Mouse (Mus musculus): ENCODE measurements around the gene Hmgcs2. TPM values are rescaled to one million over a fixed set of nuclear protein-coding genes. Genes with fewer than 3 reads are reported as not detected.

Hmgcs2 gene
- total and polyA plus RNA-seq, 3 experiments, result not detected

DNA sequence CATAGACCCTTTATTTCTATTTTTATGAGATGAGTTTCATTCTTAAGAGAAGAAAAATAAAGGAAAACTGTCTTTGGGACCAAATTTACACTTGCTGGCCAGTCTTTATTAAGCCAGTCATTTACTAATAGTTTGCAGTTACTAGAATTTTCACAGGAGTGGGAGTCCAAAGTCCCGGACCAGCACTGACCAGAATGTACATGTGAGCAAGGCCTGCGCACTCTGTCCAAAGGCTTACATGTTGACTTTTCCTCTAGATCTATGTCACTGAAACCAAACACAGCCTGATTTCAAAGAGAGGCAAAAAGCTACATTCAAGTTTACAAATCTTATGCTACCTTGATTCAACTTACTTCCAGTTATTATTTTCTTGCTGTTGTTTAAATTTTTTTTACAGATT lies 18.1 kb upstream of the Hmgcs2 start:
- Histone ChIP-seq H3K36me3 (replicated peaks in 1 of 2; ENCODE audit: control insufficient read depth in 1 of 2, insufficient read depth in 1 of 2, low read length in 1 of 2) (no peaks in the 10 kb centered on the region), H3K27me3 (replicated peaks) (no peaks in the 10 kb centered on the region), H3K4me3 (replicated peaks in 1 of 3; ENCODE audit: low read depth in 2 of 3, low read length in 2 of 3, poor library complexity in 1 of 3) (no peak overlapping the region), H3K4me1 (ENCODE audit: control insufficient read depth in 1 of 2, insufficient read depth in 2 of 2) (no peaks in the 10 kb centered on the region), H3K9me3 (replicated peaks; ENCODE audit: low read length) (no peaks in the 10 kb centered on the region), H3K4me2 (ENCODE audit: insufficient read depth, low read depth, poor library complexity, severe bottlenecking) (no peak overlapping the region), H3K27ac (ENCODE audit: insufficient read depth, low read depth) (no peak overlapping the region), H3K9ac (ENCODE audit: insufficient read depth, low read depth) (no peak overlapping the region), H3K79me2 (replicated peaks; ENCODE audit: control insufficient read depth, extremely low read depth, insufficient read depth, poor library complexity, severe bottlenecking) (no peaks in the 10 kb centered on the region)
- DNase-seq (ENCODE audit: extremely low read depth), result no peak
- in situ Hi-C loops (cut with MboI; ENCODE audit: low pct_ligation_motif_present, low pct_unique_long_range_greater_than_20kb, low sequenced_read_pairs), result no loop called here
- TF ChIP-seq MAX (IDR thresholded peaks at IDR 0.05; ENCODE audit: low read length) (no peak), ZC3H11A (IDR thresholded peaks at IDR 0.05; ENCODE audit: low read depth, low read length) (no peak), ELF1 (IDR thresholded peaks at IDR 0.05; ENCODE audit: low read depth, low read length) (no peak), MYC (IDR thresholded peaks at IDR 0.05; ENCODE audit: low read depth, low read length) (no peak), MEF2A (IDR thresholded peaks at IDR 0.05; ENCODE audit: borderline replicate concordance, low read depth, low read length) (no peak), SMC3 (IDR thresholded peaks at IDR 0.05; ENCODE audit: low read depth, low read length) (no peak), GABPA (IDR thresholded peaks at IDR 0.05; ENCODE audit: insufficient replicate concordance, low read depth, low read length) (no peak), JUN (IDR thresholded peaks at IDR 0.05; ENCODE audit: insufficient read depth, low read depth, low read length) (no peak), IRF4 (IDR thresholded peaks at IDR 0.05; ENCODE audit: low read depth, low read length) (no peak), MAZ (IDR thresholded peaks at IDR 0.05; ENCODE audit: low read depth, low read length) (no peak), RAD21 (IDR thresholded peaks at IDR 0.05; ENCODE audit: low read depth, low read length) (no peak), UBTF (IDR thresholded peaks at IDR 0.05; ENCODE audit: low read depth, low read length) (no peak), ZNF384 (IDR thresholded peaks at IDR 0.05; ENCODE audit: low read depth, low read length) (no peak), KAT2A (IDR thresholded peaks at IDR 0.05; ENCODE audit: insufficient replicate concordance, low read length) (no peak), NRF1 (IDR thresholded peaks at IDR 0.05; ENCODE audit: low read depth, low read length) (no peak), RCOR1 (conservative IDR thresholded peaks at IDR 0.05; ENCODE audit: low read depth, low read length) (no peak)
- dilution Hi-C loops (cut with MboI; ENCODE audit: extremely low pct_ligation_motif_present, extremely low pct_unique_long_range_greater_than_20kb, low sequenced_read_pairs), result no loop called here

DNA sequence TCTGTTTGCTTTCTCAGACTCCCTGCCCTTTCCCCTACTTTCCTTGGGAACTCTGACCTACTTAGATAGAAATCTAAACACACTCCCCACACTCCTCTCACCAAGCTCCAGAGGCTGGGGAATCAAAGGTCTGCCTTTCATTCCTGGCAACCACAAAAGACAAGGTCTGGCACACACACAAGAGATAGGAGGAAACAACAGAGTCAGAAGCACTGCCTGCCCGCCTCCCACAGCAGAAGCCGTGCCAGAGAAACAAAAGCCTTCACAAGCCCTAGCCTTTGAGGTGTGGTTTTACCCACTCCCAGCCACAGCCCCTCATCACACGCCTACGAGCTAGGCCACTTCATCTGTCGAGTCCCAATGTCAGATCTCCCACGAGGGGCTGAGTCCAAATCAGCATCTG lies 13.0 kb upstream of the Hmgcs2 start:
- in situ Hi-C loops (cut with MboI; ENCODE audit: low pct_ligation_motif_present, low pct_unique_long_range_greater_than_20kb, low sequenced_read_pairs) (no loop called here), dilution Hi-C loops (cut with MboI; ENCODE audit: extremely low pct_ligation_motif_present, extremely low pct_unique_long_range_greater_than_20kb, low sequenced_read_pairs) (no loop called here)
- Histone ChIP-seq H3K9ac (ENCODE audit: insufficient read depth, low read depth) (no peak overlapping the region), H3K27ac (ENCODE audit: insufficient read depth, low read depth) (no peak overlapping the region), H3K4me1 (ENCODE audit: control insufficient read depth in 1 of 2, insufficient read depth in 2 of 2) (no peaks in the 10 kb centered on the region), H3K36me3 (replicated peaks in 1 of 2; ENCODE audit: control insufficient read depth in 1 of 2, insufficient read depth in 1 of 2, low read length in 1 of 2) (no peaks in the 10 kb centered on the region), H3K9me3 (replicated peaks; ENCODE audit: low read length) (no peaks in the 10 kb centered on the region), H3K4me2 (ENCODE audit: insufficient read depth, low read depth, poor library complexity, severe bottlenecking) (no peak overlapping the region), H3K27me3 (replicated peaks) (peaks cover 3% of the 10 kb centered on the region), H3K4me3 (replicated peaks in 1 of 3; ENCODE audit: low read depth in 2 of 3, low read length in 2 of 3, poor library complexity in 1 of 3) (no peak overlapping the region), H3K79me2 (replicated peaks; ENCODE audit: control insufficient read depth, extremely low read depth, insufficient read depth, poor library complexity, severe bottlenecking) (no peaks in the 10 kb centered on the region)
- no peak for DNase-seq (ENCODE audit: extremely low read depth)
- TF ChIP-seq NRF1 (IDR thresholded peaks at IDR 0.05; ENCODE audit: low read depth, low read length), result no peak
- TF ChIP-seq ELF1 (IDR thresholded peaks at IDR 0.05; ENCODE audit: low read depth, low read length), result no peak
- TF ChIP-seq PAX5 (IDR thresholded peaks at IDR 0.05; ENCODE audit: low read length), result no peak
- TF ChIP-seq HCFC1 (IDR thresholded peaks at IDR 0.05; ENCODE audit: low read depth, low read length), result no peak
- no peak for TF ChIP-seq MAFK (IDR thresholded peaks at IDR 0.05; ENCODE audit: insufficient replicate concordance, low read length)
- no peak for TF ChIP-seq JUN (IDR thresholded peaks at IDR 0.05; ENCODE audit: insufficient read depth, low read depth, low read length)
- no peak for TF ChIP-seq ZKSCAN1 (IDR thresholded peaks at IDR 0.05; ENCODE audit: borderline replicate concordance, low read depth, low read length)
- no peak for TF ChIP-seq E2F4 (IDR thresholded peaks at IDR 0.05; ENCODE audit: insufficient replicate concordance, low read depth, low read length)
- TF ChIP-seq RAD21 (IDR thresholded peaks at IDR 0.05; ENCODE audit: low read depth, low read length), result no peak
- TF ChIP-seq NELFE (IDR thresholded peaks at IDR 0.05; ENCODE audit: low read depth, low read length), result no peak

Measured in CH12.LX (cell line).